Mouse (Mus musculus): Measurements from ENCODE around the gene Ankrd13a.

DNA sequence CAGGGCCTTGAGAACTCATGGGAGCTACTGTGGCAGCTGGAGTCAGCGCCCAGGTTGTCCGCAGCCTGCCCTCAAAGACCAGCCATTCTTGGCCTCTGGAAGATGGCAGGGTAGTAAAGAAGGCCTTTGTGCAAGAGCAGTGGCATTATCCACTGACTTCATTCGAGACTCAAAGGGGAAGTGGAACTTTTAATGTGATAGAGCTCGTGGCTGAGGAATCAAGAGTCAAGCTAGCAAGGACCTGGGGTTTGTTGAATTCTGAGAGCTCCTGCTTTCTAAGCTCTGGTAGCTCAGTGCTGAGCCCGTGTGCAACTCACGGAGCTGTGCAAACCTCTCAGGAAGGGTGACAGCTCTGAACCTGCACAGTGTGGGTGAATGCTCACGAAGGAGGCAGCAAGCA lies 6.4 kb downstream of the Ankrd13a start:
- TF ChIP-seq CTCF (IDR thresholded peaks at IDR 0.05; ENCODE audit: insufficient read depth, low read length): no peak
- no peak for TF ChIP-seq POLR2A (IDR thresholded peaks at IDR 0.05; ENCODE audit: borderline replicate concordance, extremely low read depth, low read depth, low read length)
